In the genomic region with DNA sequence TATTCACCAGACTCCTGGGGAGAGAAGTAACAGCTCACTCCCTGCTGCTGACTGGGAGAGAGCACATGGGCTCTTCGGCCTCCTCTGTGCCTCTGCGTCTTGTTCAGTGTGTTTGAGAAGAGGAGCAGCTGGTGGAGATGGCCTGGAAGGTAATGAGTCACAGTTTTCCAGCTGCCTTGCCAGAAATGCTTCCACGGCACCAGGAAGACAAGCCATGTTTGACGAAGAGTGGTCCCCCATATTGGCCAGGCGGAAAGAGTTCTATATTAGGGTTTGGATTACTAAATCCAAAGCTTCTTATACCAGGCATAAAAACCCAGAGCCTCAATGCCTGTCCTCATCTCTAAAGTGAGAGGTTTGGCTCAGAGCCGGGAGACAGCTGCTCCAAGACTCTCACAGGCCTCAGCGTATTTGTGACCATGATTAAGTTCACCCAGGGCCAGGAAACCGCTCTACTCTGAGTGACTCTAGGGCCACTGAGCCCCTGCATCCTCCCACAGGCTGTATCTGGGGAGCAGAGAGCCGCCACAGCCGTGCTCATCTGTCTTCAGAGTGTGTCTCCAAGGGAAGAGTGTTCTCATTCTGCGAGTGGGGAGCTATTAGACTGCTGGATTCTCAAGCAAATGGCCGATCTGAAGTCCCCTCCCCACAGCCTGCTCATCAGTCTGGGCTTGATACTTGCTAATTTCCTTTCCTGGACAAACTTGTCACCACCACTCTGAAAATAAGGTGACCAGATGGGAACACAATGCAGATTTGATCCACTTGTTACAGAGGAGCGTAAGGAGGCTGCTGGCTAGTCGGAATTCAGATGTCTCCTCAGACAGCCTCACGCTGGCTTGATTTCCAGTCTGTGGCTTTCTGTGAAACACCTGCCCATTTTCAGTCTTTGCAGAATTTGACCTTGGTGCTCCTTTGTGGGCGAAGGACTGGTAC, we compare ENCODE assay signal across 9 mouse cellular contexts.
DNase-seq lines count a peak whose midpoint lies in the region; ATAC-seq lines count a peak whose summit lies in the region.
"Had no signal": no experiment of that assay in that cellular context is flagged by ENCODE, and none has a peak within 500 bp of the region (broad histone marks: within the 10 kb centered on the region; RNA-seq: fewer than 3 reads in every experiment).

No protein-coding gene starts in this region.

- DNase-seq in kidney, postnatal 4 days: peak; percentile 51 to 53
- DNase-seq in cerebellum, postnatal 14 days: peak; percentile 72 to 78
- peak; percentile 59 to 63 for DNase-seq in heart, postnatal 14 days
- DNase-seq in skeletal muscle tissue, adult 2 months (ENCODE audit: low read depth, low spot score): peak; percentile 68
- no peak for DNase-seq in embryo, embryonic 11 days
- no peak for DNase-seq in thymus, postnatal 10 days (ENCODE audit: low spot score in 2 of 2)

- WGBS in kidney, embryonic 14.5 days: 64% methylated on average over 16 of the region's 16 CpGs
- 42% methylated on average over 16 of the region's 16 CpGs for WGBS in lung, embryonic 16.5 days

- intact Hi-C loops in heart, postnatal 14 days (cut with DNase I): no loop called here

- ATAC-seq in kidney, embryonic 14.5 days (ENCODE audit: low FRiP score, low TSS enrichment): no peak
- peak; percentile 95 for ATAC-seq in lung, embryonic 16.5 days (ENCODE audit: low read depth)

- H3K4me1 ChIP-seq in kidney, embryonic 14.5 days (ENCODE audit: control insufficient read depth, insufficient read depth, low read length): no peaks in the 10 kb centered on the region
- H3K4me1 ChIP-seq in lung, embryonic 16.5 days (replicated peaks; ENCODE audit: control insufficient read depth, insufficient read depth, low read length): peaks cover 12% of the 10 kb centered on the region

- H3K9ac ChIP-seq in kidney, embryonic 14.5 days (ENCODE audit: low read depth, low read length): no peak overlapping the region
- no peak overlapping the region for H3K9ac ChIP-seq in lung, embryonic 16.5 days (ENCODE audit: low read length)

- H3K4me2 ChIP-seq in kidney, embryonic 14.5 days (replicated peaks; ENCODE audit: low read depth, low read length): no peak overlapping the region
- no peak overlapping the region for H3K4me2 ChIP-seq in lung, embryonic 16.5 days (ENCODE audit: low read depth, low read length)

- no peaks in the 10 kb centered on the region for H3K36me3 ChIP-seq in kidney, embryonic 14.5 days (ENCODE audit: control insufficient read depth, insufficient read depth, low read length)
- H3K36me3 ChIP-seq in lung, embryonic 16.5 days (ENCODE audit: control insufficient read depth, insufficient read depth, low read length): no peaks in the 10 kb centered on the region

- no peak overlapping the region for H3K27ac ChIP-seq in kidney, embryonic 14.5 days (ENCODE audit: low read depth, low read length)
- H3K27ac ChIP-seq in lung, embryonic 16.5 days (ENCODE audit: low read length): peak overlapping the region; percentile 82
- H3K27ac ChIP-seq: kidney, postnatal 0 days had no signal

- H3K27me3 ChIP-seq in kidney, embryonic 14.5 days (ENCODE audit: control insufficient read depth, insufficient read depth, low read length): no peaks in the 10 kb centered on the region
- H3K27me3 ChIP-seq in lung, embryonic 16.5 days (ENCODE audit: control insufficient read depth, insufficient read depth, low read depth, low read length): no peaks in the 10 kb centered on the region

- H3K9me3 ChIP-seq in kidney, embryonic 14.5 days (ENCODE audit: control insufficient read depth, low read length): no peaks in the 10 kb centered on the region
- no peaks in the 10 kb centered on the region for H3K9me3 ChIP-seq in lung, embryonic 16.5 days (ENCODE audit: control insufficient read depth, low read length)

- H3K4me3 ChIP-seq in kidney, embryonic 14.5 days (ENCODE audit: low read length): no peak overlapping the region
- no peak overlapping the region for H3K4me3 ChIP-seq in lung, embryonic 16.5 days (ENCODE audit: low read length)

Comparison
In these comparisons a context has a peak if more than half of its experiments do, and no peak if none do; other contexts are left out.
1. DNase-seq: peak in kidney, postnatal 4 days (2 of 2), cerebellum, postnatal 14 days (2 of 2), heart, postnatal 14 days (2 of 2) and skeletal muscle tissue, adult 2 months (single experiment); none in embryo, embryonic 11 days (single experiment) and thymus, postnatal 10 days (0 of 2).